Mouse (Mus musculus): ENCODE results near the gene Shkbp1. TPM values are rescaled to one million over a fixed set of nuclear protein-coding genes. Genes with fewer than 3 reads are reported as not detected.

The Shkbp1 gene
- total and polyA plus RNA-seq, 3 experiments = 24.2 to 77.0 TPM; not detected in 1

DNA sequence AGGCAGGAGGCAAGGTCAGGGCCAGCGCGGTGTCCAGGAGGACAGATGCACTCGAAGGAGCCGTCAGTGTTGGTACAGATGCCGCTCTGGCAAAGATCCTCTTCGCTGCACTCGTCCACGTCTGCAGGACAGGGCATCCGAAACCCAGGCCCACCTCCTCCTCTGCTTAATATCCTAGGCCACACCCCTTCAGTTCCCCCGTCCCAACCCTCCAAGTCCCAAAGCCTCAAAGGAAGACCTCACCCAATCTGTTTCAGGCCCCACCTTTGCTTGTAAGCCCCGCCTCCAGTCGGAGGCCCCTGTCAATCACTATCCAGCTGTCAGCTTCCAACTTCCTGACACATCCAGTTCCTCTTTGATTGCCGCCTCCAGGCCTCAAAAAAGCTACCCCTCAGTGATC is 33.5 kb downstream of the Shkbp1 start:
- no peak for DNase-seq (ENCODE audit: low read depth, low spot score)
- Histone ChIP-seq H3K4me3 (ENCODE audit: control insufficient read depth in 1 of 2, insufficient read depth in 1 of 2, low read depth in 2 of 2, low read length in 2 of 2) (no peak overlapping the region), H3K4me1 (ENCODE audit: control insufficient read depth in 1 of 2, insufficient read depth in 2 of 2, low read length in 2 of 2) (no peaks in the 10 kb centered on the region), H3K27me3 (ENCODE audit: control insufficient read depth in 1 of 2, insufficient read depth in 2 of 2, low read length in 2 of 2) (no peaks in the 10 kb centered on the region), H3K9ac (ENCODE audit: control insufficient read depth, low read depth, low read length, poor library complexity, severe bottlenecking) (no peak overlapping the region), H3K9me3 (replicated peaks; ENCODE audit: insufficient read depth, low read length) (no peaks in the 10 kb centered on the region), H3K27ac (ENCODE audit: control insufficient read depth, low read depth, low read length) (no peak overlapping the region), H3K36me3 (ENCODE audit: control insufficient read depth in 1 of 2, insufficient read depth in 2 of 2, low read length in 2 of 2) (no peaks in the 10 kb centered on the region), H3K79me2 (ENCODE audit: control insufficient read depth, insufficient read depth, low read length, poor library complexity) (no peaks in the 10 kb centered on the region)
- TF ChIP-seq KAT2A (conservative IDR thresholded peaks at IDR 0.05; ENCODE audit: low read depth, low read length) (no peak), MYB (IDR thresholded peaks at IDR 0.05; ENCODE audit: low read depth, low read length) (no peak), E2F4 (IDR thresholded peaks at IDR 0.05; ENCODE audit: borderline replicate concordance, low read depth, low read length) (no peak), BHLHE40 (IDR thresholded peaks at IDR 0.05; ENCODE audit: borderline replicate concordance, low read depth, low read length) (no peak), MEF2A (IDR thresholded peaks at IDR 0.05; ENCODE audit: extremely low read depth, insufficient replicate concordance, low read depth, low read length, poor library complexity, severe bottlenecking) (no peak), ETS1 (IDR thresholded peaks at IDR 0.05; ENCODE audit: low read depth, low read length) (no peak), RAD21 (IDR thresholded peaks at IDR 0.05; ENCODE audit: low read depth, low read length) (no peak), CHD2 (IDR thresholded peaks at IDR 0.05; ENCODE audit: low read length) (no peak), EP300 (IDR thresholded peaks at IDR 0.05; ENCODE audit: low read depth in 1 of 2, low read length in 2 of 2) (no peak), USF1 (IDR thresholded peaks at IDR 0.05; ENCODE audit: low read depth, low read length) (no peak), GABPA (IDR thresholded peaks at IDR 0.05; ENCODE audit: low read depth, low read length) (no peak), JUND (IDR thresholded peaks at IDR 0.05; ENCODE audit: low read depth, low read length) (no peak), NRF1 (IDR thresholded peaks at IDR 0.05; ENCODE audit: insufficient read depth, low read depth, low read length, poor library complexity, severe bottlenecking) (no peak)

DNA sequence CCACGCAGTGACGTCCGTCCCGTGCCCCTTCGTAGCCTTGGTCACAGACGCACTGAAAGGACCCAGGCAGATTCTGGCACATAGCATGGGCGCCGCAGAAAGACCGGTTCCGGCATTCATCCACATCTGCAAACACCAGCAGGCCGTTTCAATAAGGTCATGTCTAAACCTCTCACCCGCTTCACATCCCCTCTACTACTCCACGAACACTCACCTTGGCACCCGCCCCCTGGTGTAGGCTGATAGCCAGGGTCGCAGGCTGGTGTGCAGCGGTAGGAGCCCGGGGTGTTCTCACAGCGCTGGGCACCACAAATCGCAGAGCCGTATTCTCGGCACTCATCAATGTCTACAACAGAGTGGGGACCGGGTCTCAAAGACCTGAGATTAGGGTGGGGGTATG is 36.4 kb downstream of the Shkbp1 start:
- H3K79me2 ChIP-seq (ENCODE audit: control insufficient read depth, insufficient read depth, low read length, poor library complexity) = no peaks in the 10 kb centered on the region
- no peaks in the 10 kb centered on the region for H3K27me3 ChIP-seq (ENCODE audit: control insufficient read depth in 1 of 2, insufficient read depth in 2 of 2, low read length in 2 of 2)
- H3K9ac ChIP-seq (ENCODE audit: control insufficient read depth, low read depth, low read length, poor library complexity, severe bottlenecking) = no peak overlapping the region
- H3K27ac ChIP-seq (ENCODE audit: control insufficient read depth, low read depth, low read length) = no peak overlapping the region
- H3K4me3 ChIP-seq (ENCODE audit: control insufficient read depth in 1 of 2, insufficient read depth in 1 of 2, low read depth in 2 of 2, low read length in 2 of 2) = no peak overlapping the region
- no peaks in the 10 kb centered on the region for H3K4me1 ChIP-seq (ENCODE audit: control insufficient read depth in 1 of 2, insufficient read depth in 2 of 2, low read length in 2 of 2)
- no peak for TF ChIP-seq SIN3A (IDR thresholded peaks at IDR 0.05; ENCODE audit: low read length)
- TF ChIP-seq JUND (IDR thresholded peaks at IDR 0.05; ENCODE audit: low read depth, low read length) = no peak
- no peak for TF ChIP-seq NELFE (IDR thresholded peaks at IDR 0.05; ENCODE audit: low read depth, low read length)
- no peak for TF ChIP-seq USF1 (IDR thresholded peaks at IDR 0.05; ENCODE audit: low read depth, low read length)
- no peaks in the 10 kb centered on the region for H3K9me3 ChIP-seq (replicated peaks; ENCODE audit: insufficient read depth, low read length)
- H3K36me3 ChIP-seq (ENCODE audit: control insufficient read depth in 1 of 2, insufficient read depth in 2 of 2, low read length in 2 of 2) = no peaks in the 10 kb centered on the region
- no peak for DNase-seq (ENCODE audit: low read depth, low spot score)

DNA sequence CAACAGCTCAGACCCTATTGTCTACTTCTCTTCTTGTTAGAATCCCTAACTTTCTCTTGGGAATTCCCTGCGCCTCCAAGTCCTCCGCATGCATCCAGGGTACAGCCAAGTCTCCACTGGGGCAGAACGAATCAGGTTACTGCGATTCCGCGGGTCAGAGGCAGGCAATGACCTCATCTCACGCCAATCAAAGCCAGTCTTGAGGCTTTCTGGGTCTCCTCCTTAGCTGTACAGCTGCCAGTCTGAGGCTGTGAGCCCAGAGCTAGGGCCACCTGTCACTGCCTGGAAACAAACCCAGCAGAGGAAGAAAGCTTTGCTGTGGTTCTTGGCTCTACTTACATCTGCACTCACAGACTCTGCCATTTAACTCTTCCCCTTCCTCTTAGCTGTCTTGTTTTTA is 39.9 kb downstream of the Shkbp1 start:
- no peak for TF ChIP-seq ELF1 (IDR thresholded peaks at IDR 0.05; ENCODE audit: low read depth, low read length)
- TF ChIP-seq TAL1 (IDR thresholded peaks at IDR 0.05; ENCODE audit: low read length) = no peak
- no peak for TF ChIP-seq POLR2A (IDR thresholded peaks at IDR 0.05; ENCODE audit: control insufficient read depth in 1 of 2, insufficient read depth in 1 of 2, low read depth in 1 of 2, low read length in 2 of 2, poor library complexity in 1 of 2)
- TF ChIP-seq MXI1 (IDR thresholded peaks at IDR 0.05; ENCODE audit: low read depth, low read length) = no peak
- TF ChIP-seq SIN3A (IDR thresholded peaks at IDR 0.05; ENCODE audit: low read length) = no peak
- no peak for TF ChIP-seq CHD1 (IDR thresholded peaks at IDR 0.05; ENCODE audit: low read depth, low read length)
- TF ChIP-seq MAFK (IDR thresholded peaks at IDR 0.05; ENCODE audit: borderline replicate concordance, low read depth, low read length) = no peak
- no peak for TF ChIP-seq POLR2AphosphoS5 (IDR thresholded peaks at IDR 0.05; ENCODE audit: borderline replicate concordance, low read depth, low read length)
- Histone ChIP-seq H3K36me3 (ENCODE audit: control insufficient read depth in 1 of 2, insufficient read depth in 2 of 2, low read length in 2 of 2) (no peaks in the 10 kb centered on the region), H3K79me2 (ENCODE audit: control insufficient read depth, insufficient read depth, low read length, poor library complexity) (no peaks in the 10 kb centered on the region), H3K9ac (ENCODE audit: control insufficient read depth, low read depth, low read length, poor library complexity, severe bottlenecking) (no peak overlapping the region), H3K27ac (ENCODE audit: control insufficient read depth, low read depth, low read length) (no peak overlapping the region), H3K4me1 (ENCODE audit: control insufficient read depth in 1 of 2, insufficient read depth in 2 of 2, low read length in 2 of 2) (no peaks in the 10 kb centered on the region), H3K27me3 (ENCODE audit: control insufficient read depth in 1 of 2, insufficient read depth in 2 of 2, low read length in 2 of 2) (no peaks in the 10 kb centered on the region), H3K4me3 (ENCODE audit: control insufficient read depth in 1 of 2, insufficient read depth in 1 of 2, low read depth in 2 of 2, low read length in 2 of 2) (no peak overlapping the region), H3K9me3 (replicated peaks; ENCODE audit: insufficient read depth, low read length) (no peaks in the 10 kb centered on the region)
- DNase-seq (ENCODE audit: low read depth, low spot score) = no peak

Measured in MEL (cell line).